Mouse (Mus musculus) layer of hippocampus, adult 2 months (tissue): ENCODE results near the gene Ctss. TPM values are rescaled to one million over a fixed set of nuclear protein-coding genes. Genes with fewer than 3 reads are reported as not detected.

Experiments
- DNase-seq, 2 experiments: peaks; one replicate each; pipeline ENCODE4 v3.0.0; 2022; ENCODE audit warnings: low spot score in 2 of 2
- H3K27ac ChIP-seq: fragments of 200-600 bp; 2 replicates; pipeline ENCODE4 v1.8.1; 2022
- H3K4me3 ChIP-seq: fragments of 200-600 bp; 2 replicates; pipeline ENCODE4 v1.8.1; 2022; ENCODE audit warnings: mild to moderate bottlenecking
- CTCF ChIP-seq: fragments of 200-600 bp; conservative IDR thresholded peaks from 2 replicates; pipeline ENCODE4 v1.8.1; 2022; ENCODE audit warnings: antibody characterized with exemption, mild to moderate bottlenecking, moderate library complexity
- total RNA-seq, 2 experiments: library from RNA; stranded (reverse); gene quantifications; 2 replicates each; pipeline ENCODE4 v1.2.3; 2021

Ctss gene
- total RNA-seq, 2 experiments from 2014 or later: 55.0 to 57.5 TPM

- Histone ChIP-seq H3K4me3 (no peak overlapping the region), H3K27ac (no peak overlapping the region)
- DNase-seq: no peak
- no peak for TF ChIP-seq CTCF
These were observed 15.6 kb downstream of the Ctss start for GRCm38 (mm10) chr3:95542171-95542570.

- Histone ChIP-seq H3K4me3 (no peak overlapping the region), H3K27ac (no peak overlapping the region)
- DNase-seq: no peak
- no peak for TF ChIP-seq CTCF
These were observed 16.4 kb downstream of the Ctss start for GRCm38 (mm10) chr3:95542981-95543380.

- TF ChIP-seq CTCF: no peak
- Histone ChIP-seq H3K27ac (no peak overlapping the region), H3K4me3 (no peak overlapping the region)
- no peak for DNase-seq
These were observed 23.6 kb downstream of the Ctss start for GRCm38 (mm10) chr3:95550176-95550575.

GRCm38 (mm10) chr3:95553986-95554385, 27.4 kb downstream of the Ctss start:
- no peak overlapping the region for H3K27ac ChIP-seq
- TF ChIP-seq CTCF: no peak
- no peak for DNase-seq
- H3K4me3 ChIP-seq: no peak overlapping the region

- Histone ChIP-seq H3K4me3 (no peak within 1 kb of the TSS), H3K27ac (no peak within 1 kb of the TSS)
- no peak for DNase-seq
- TF ChIP-seq CTCF: no peak
These were observed 32.9 kb downstream of the Ctss start, which contains the start of gene Hormad1 for GRCm38 (mm10) chr3:95559437-95559836. TSS of gene Hormad1 (plus strand) at chr3:95559677.

GRCm38 (mm10) chr3:95560738-95561137, 34.2 kb downstream of the Ctss start:
- Histone ChIP-seq H3K27ac (no peak overlapping the region), H3K4me3 (no peak overlapping the region)
- TF ChIP-seq CTCF: no peak
- no peak for DNase-seq

GRCm38 (mm10) chr3:95561826-95562225, 35.2 kb downstream of the Ctss start:
- no peak for DNase-seq
- no peak for TF ChIP-seq CTCF
- Histone ChIP-seq H3K27ac (no peak overlapping the region), H3K4me3 (no peak overlapping the region)

GRCm38 (mm10) chr3:95569585-95569984, 43.0 kb downstream of the Ctss start:
- H3K27ac ChIP-seq: no peak overlapping the region
- no peak for TF ChIP-seq CTCF
- no peak overlapping the region for H3K4me3 ChIP-seq
- no peak for DNase-seq

- no peak for DNase-seq
- no peak for TF ChIP-seq CTCF
- H3K27ac ChIP-seq: peak overlapping the region; percentile 86
- peak overlapping the region; percentile 84 for H3K4me3 ChIP-seq
These were observed 61.4 kb downstream of the Ctss start for GRCm38 (mm10) chr3:95587754-95588603.

- peak within 1 kb of the TSS; percentile 84 for H3K4me3 ChIP-seq
- TF ChIP-seq CTCF: peak; percentile 43; the same call in 1 of the 2 replicates
- H3K27ac ChIP-seq: peak within 1 kb of the TSS; percentile 86
- DNase-seq: peak; percentile 94 to 98
These were observed 62.1 kb downstream of the Ctss start, which contains the start of gene Golph3l for GRCm38 (mm10) chr3:95588604-95589086. TSS of gene Golph3l (plus strand) at chr3:95588934.

GRCm38 (mm10) chr3:95598734-95599133, 72.1 kb downstream of the Ctss start:
- Histone ChIP-seq H3K4me3 (no peak overlapping the region), H3K27ac (no peak overlapping the region)
- no peak for DNase-seq
- TF ChIP-seq CTCF: no peak

GRCm38 (mm10) chr3:95601287-95601686, 74.7 kb downstream of the Ctss start:
- no peak overlapping the region for H3K4me3 ChIP-seq
- DNase-seq: no peak
- no peak for TF ChIP-seq CTCF

More at GRCm38 (mm10) chr3:95601287-95601686, 74.7 kb downstream of the Ctss start:
- no peak overlapping the region for H3K27ac ChIP-seq

Other genes starting within 250 kb of the Ctss start
- 10 to 100 TPM; 19.1 to 22.7 TPM for gene Mindy1, start 245.4 kb upstream of the Ctss start, total RNA-seq
- gene Prune1, start 244.7 kb upstream of the Ctss start, total RNA-seq: 10 to 100 TPM; 22.0 to 22.4 TPM
- 1 to 10 TPM; 1.5 TPM for gene Anxa9, start 219.6 kb upstream of the Ctss start, total RNA-seq
- 10 to 100 TPM; 53.1 to 63.3 TPM for gene Cers2, start 212.0 kb upstream of the Ctss start, total RNA-seq
- gene Setdb1, start 169.6 kb upstream of the Ctss start, total RNA-seq: 10 to 100 TPM; 37.7 to 39.2 TPM
- not detected for gene 4930558C23Rik, start 123.9 kb upstream of the Ctss start, total RNA-seq
- gene Arnt, start 92.4 kb upstream of the Ctss start, total RNA-seq: 10 to 100 TPM; 36.0 to 45.1 TPM
- 1 to 10 TPM; 2.6 TPM for gene Ctsk, start 27.5 kb upstream of the Ctss start, total RNA-seq
- gene Hormad1, start 32.9 kb downstream of the Ctss start, total RNA-seq: not detected
- 10 to 100 TPM; 21.6 to 23.2 TPM for gene Golph3l, start 62.1 kb downstream of the Ctss start, total RNA-seq
- 100 to 1,000 TPM; 302 to 322 TPM for gene Ensa, start 98.2 kb downstream of the Ctss start, total RNA-seq
- gene Mcl1, start 132.0 kb downstream of the Ctss start, total RNA-seq: 10 to 100 TPM; 49.6 to 55.2 TPM
- gene Adamtsl4, start 161.1 kb downstream of the Ctss start, total RNA-seq: 1 to 10 TPM; 7.0 to 7.9 TPM
- 10 to 100 TPM in 1 of 2 experiments, 1 to 10 TPM in 1; 9.3 to 10.5 TPM for gene Ecm1, start 212.8 kb downstream of the Ctss start, total RNA-seq
- 10 to 100 TPM; 43.1 to 44.0 TPM for gene Tars2, start 233.4 kb downstream of the Ctss start, total RNA-seq